Mouse (Mus musculus) adipose tissue, adult 10 weeks (tissue): Measurements from ENCODE around the gene Krtap12-1. TPM values are rescaled to one million over a fixed set of nuclear protein-coding genes. Genes with fewer than 3 reads are reported as not detected.

Experiments
- polyA plus RNA-seq: library from polyadenylated mRNA; stranded (reverse); fragments of 350-450 nt; fragmentation: Illumina TruSeq; extraction: RNeasy Lipid Tissue Mini Kit (QIAGEN cat#74804); gene quantifications from one replicate; pipeline ENCODE4 v1.2.3, GENCODE M21; 2014; ENCODE audit warnings: low read depth, low replicate concordance

Gene Krtap12-1
- not detected for polyA plus RNA-seq

GRCm38 (mm10) chr10:77720299-77720698 lies at the start of gene Krtap12-1:
Gene Krtap12-1, plus strand, starts transcription at chr10:77720599.

GRCm38 (mm10) chr10:77685895-77686664 lies 34.3 kb upstream of the Krtap12-1 start, which contains the start of gene Tspear:
Gene Tspear, plus strand, starts transcription at chr10:77686569.

DNA sequence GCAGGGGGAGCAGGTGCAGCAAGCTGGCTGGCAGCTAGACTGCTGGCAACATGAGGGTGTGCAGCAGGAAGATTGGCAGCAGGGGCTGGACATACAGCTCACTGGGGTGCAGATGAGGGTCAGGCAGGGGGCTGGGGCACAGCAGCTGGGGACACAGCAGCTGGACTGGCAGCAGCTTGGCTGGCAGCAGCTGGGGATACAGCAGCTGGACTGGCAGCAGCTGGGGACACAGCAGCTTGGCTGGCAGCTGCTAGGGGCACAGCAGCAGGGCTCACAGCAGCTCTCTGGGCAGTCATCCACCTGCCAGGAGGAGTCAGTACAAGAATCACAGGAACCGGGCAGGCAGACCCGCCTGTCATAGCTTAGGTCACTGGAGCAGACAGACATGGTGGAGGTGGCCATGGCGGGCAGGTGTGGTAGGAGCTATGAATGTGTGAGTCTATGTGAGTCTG lies 30.0 kb upstream of the Krtap12-1 start, which contains the start of gene Gm19402:
TSS of gene Gm19402 (minus strand) at position 402 of the 452 bp plus-strand sequence.

GRCm38 (mm10) chr10:77697133-77697532 lies 23.3 kb upstream of the Krtap12-1 start, which contains the start of gene Gm9508:
Gene Gm9508, minus strand, starts transcription at chr10:77697233.

DNA sequence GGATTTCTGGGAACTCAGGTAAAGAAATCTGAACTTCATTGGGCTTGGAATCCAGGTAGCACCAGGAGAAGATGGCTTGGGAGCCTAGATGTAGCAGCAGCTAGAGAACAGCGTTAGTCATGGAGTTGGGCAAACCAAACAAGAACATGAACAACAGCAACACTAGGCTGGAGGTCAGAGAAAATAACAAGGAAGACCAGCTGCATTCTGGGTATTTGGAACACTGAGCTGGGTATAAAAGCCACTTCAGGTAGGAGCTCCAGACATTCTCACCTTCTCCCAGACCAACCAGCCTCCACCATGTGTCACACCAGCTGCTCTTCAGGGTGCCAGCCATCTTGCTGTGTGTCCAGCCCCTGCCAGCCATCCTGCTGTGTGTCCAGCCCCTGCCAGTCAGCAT lies 14.1 kb upstream of the Krtap12-1 start, which contains the start of gene Gm10272:
TSS of gene Gm10272 (plus strand) at position 301 of the 400 bp plus-strand sequence.

DNA sequence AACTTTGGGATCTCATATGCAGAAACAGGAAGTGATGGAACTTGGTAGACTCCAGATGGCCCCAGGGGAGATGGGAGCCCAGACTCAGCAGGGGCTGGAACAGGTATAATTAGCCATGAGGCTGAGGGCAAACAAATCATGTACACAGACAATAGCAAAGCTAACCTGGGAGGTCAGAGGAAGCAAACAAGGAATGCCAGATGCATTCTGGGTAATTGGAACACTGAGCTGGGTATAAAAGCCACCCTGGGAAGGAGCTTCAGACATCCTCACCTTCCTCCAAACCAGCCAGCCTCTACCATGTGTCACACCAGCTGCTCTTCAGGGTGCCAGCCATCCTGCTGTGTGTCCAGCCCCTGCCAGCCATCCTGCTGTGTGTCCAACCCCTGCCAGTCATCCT lies 9.2 kb upstream of the Krtap12-1 start, which contains the start of gene Gm10024:
TSS of gene Gm10024 (plus strand) at position 301 of the 400 bp plus-strand sequence.

GRCm38 (mm10) chr10:77715507-77715906 lies 4.9 kb upstream of the Krtap12-1 start, which contains the start of gene Gm10142:
Gene Gm10142, plus strand, starts transcription at chr10:77715807.

GRCm38 (mm10) chr10:77726186-77726585 lies 5.8 kb downstream of the Krtap12-1 start, which contains the start of gene Gm10100:
Gene Gm10100, plus strand, starts transcription at chr10:77726486.

DNA sequence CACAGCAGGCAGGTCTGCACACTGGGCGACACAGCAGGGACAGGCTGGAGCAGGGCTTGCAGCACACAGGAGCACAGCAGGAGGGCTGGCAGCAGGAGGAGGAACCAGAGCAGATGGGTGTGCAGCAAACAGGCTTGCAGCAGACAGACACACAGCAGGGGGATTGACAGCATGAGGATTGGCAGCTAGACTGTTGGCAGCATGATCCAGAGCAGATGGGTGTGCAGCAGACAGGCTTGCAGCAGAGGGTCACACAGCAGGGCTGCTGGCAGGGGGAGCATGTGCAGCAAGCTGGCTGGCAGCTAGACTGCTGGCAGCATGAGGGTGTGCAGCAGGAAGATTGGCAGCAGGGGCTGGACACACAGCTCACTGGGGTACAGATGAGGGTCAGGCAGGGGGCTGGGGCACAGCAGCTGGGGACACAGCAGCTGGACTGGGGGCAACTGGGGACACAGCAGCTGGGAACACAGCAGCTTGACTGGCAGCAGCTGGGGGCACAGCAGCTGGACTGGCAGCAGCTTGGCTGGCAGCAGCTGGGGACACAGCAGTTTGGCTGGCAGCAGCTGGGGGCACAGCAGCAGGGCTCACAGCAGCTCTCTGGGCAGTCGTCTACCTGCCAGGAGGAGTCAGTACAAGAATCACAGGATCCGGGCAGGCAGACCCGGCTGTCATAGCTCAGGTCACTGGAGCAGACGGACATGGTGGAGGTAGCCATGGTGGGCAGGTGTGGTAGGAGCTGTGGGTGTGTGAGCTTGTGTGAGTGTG lies 21.7 kb downstream of the Krtap12-1 start, which contains the start of gene Gm18596:
TSS of gene Gm18596 (minus strand) at position 715 of the 765 bp plus-strand sequence.

DNA sequence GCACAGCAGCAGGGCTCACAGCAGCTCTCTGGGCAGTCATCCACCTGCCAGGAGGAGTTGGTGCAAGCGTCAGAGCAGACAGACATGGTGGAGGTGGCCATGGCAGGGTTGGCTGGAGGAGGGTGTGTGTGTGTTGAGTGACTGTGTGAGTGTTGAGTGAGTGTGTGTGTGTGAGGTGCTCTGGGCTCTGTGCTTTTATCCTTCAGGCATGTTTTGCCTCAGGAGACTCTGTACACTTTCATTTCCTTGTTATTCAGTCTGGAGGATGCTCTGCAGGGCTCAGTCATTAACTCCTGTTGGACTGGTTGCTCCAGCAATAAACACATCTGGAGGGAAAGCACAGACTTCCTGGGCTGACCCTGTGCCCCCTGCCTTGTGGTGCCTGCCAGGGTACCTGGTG lies 30.9 kb downstream of the Krtap12-1 start, which contains the start of gene Gm9736:
TSS of gene Gm9736 (minus strand) at position 101 of the 400 bp plus-strand sequence.

GRCm38 (mm10) chr10:77759582-77759981 lies 39.2 kb downstream of the Krtap12-1 start, which contains the start of gene Gm3233:
Gene Gm3233, minus strand, starts transcription at chr10:77759682.

Other genes with a start within 250 kb of the Krtap12-1 start
- 18.3 TPM for gene Fam207a, start 204.8 kb upstream of the Krtap12-1 start, polyA plus RNA-seq
- gene Itgb2, start 190.3 kb upstream of the Krtap12-1 start, polyA plus RNA-seq, result 21.2 TPM
- gene Pttg1ip, start 138.9 kb upstream of the Krtap12-1 start, polyA plus RNA-seq, result 176 TPM
- gene Sumo3, start 114.5 kb upstream of the Krtap12-1 start, polyA plus RNA-seq, result 138 TPM
- gene Gm49325, start 114.4 kb upstream of the Krtap12-1 start, polyA plus RNA-seq, result 3.7 TPM
- 41.8 TPM for gene Ube2g2, start 98.3 kb upstream of the Krtap12-1 start, polyA plus RNA-seq
- 0.27 TPM for gene Tspear, start 34.0 kb upstream of the Krtap12-1 start, polyA plus RNA-seq
- not detected for gene Gm19402, start 29.8 kb upstream of the Krtap12-1 start, polyA plus RNA-seq
- not detected for gene Gm9508, start 23.4 kb upstream of the Krtap12-1 start, polyA plus RNA-seq
- gene Gm10272, start 14.0 kb upstream of the Krtap12-1 start, polyA plus RNA-seq, result not detected
- not detected for gene Gm10024, start 9.1 kb upstream of the Krtap12-1 start, polyA plus RNA-seq
- gene Gm10142, start 4.8 kb upstream of the Krtap12-1 start, polyA plus RNA-seq, result not detected
- not detected for gene Gm10100, start 5.9 kb downstream of the Krtap12-1 start, polyA plus RNA-seq
- gene Gm18596, start 22.0 kb downstream of the Krtap12-1 start, polyA plus RNA-seq, result not detected
- gene Gm9736, start 30.8 kb downstream of the Krtap12-1 start, polyA plus RNA-seq, result not detected
- not detected for gene Gm3233, start 39.1 kb downstream of the Krtap12-1 start, polyA plus RNA-seq
- not detected for gene Gm3238, start 50.7 kb downstream of the Krtap12-1 start, polyA plus RNA-seq
- not detected for gene Gm7138, start 56.3 kb downstream of the Krtap12-1 start, polyA plus RNA-seq
- gene Gm3250, start 61.9 kb downstream of the Krtap12-1 start, polyA plus RNA-seq, result not detected
- not detected for gene Gm7137, start 67.6 kb downstream of the Krtap12-1 start, polyA plus RNA-seq
- not detected for gene Gm9639, start 74.5 kb downstream of the Krtap12-1 start, polyA plus RNA-seq
- not detected for gene Gm19668, start 78.5 kb downstream of the Krtap12-1 start, polyA plus RNA-seq
- not detected for gene Gm9507, start 91.2 kb downstream of the Krtap12-1 start, polyA plus RNA-seq
- not detected for gene Gm2696, start 94.1 kb downstream of the Krtap12-1 start, polyA plus RNA-seq
- not detected for gene Krtap10-4, start 106.5 kb downstream of the Krtap12-1 start, polyA plus RNA-seq
- gene Krtap10-10, start 115.3 kb downstream of the Krtap12-1 start, polyA plus RNA-seq, result not detected
- gene Gm36176, start 126.2 kb downstream of the Krtap12-1 start, polyA plus RNA-seq, result not detected
- gene Gm10318, start 132.3 kb downstream of the Krtap12-1 start, polyA plus RNA-seq, result not detected
- gene Gm3285, start 141.4 kb downstream of the Krtap12-1 start, polyA plus RNA-seq, result not detected
- 3.8 TPM for gene Lrrc3, start 181.9 kb downstream of the Krtap12-1 start, polyA plus RNA-seq
- 1.5 TPM for gene Trpm2, start 250.0 kb downstream of the Krtap12-1 start, polyA plus RNA-seq